Mouse (Mus musculus) layer of hippocampus, adult 2 months (tissue): ENCODE measurements around the gene Abcd2. TPM values are rescaled to one million over a fixed set of nuclear protein-coding genes. Genes with fewer than 3 reads are reported as not detected.
A peak's percentile ranks its signal among the peaks of the same experiment; 100 is the strongest.

ENCODE experiments used
- DNase-seq, 2 experiments: peaks; one replicate each; pipeline ENCODE4 v3.0.0; 2022; ENCODE audit warnings: low spot score in 2 of 2
- H3K27ac ChIP-seq: fragments of 200-600 bp; 2 replicates; pipeline ENCODE4 v1.8.1; 2022
- H3K4me3 ChIP-seq: fragments of 200-600 bp; 2 replicates; pipeline ENCODE4 v1.8.1; 2022; ENCODE audit warnings: mild to moderate bottlenecking
- CTCF ChIP-seq: fragments of 200-600 bp; conservative IDR thresholded peaks from 2 replicates; pipeline ENCODE4 v1.8.1; 2022; ENCODE audit warnings: antibody characterized with exemption, mild to moderate bottlenecking, moderate library complexity
- total RNA-seq, 2 experiments: library from RNA; stranded (reverse); gene quantifications; 2 replicates each; pipeline ENCODE4 v1.2.3; 2021

Abcd2 gene
- total RNA-seq, 2 experiments from 2014 or later, result 18.4 to 20.5 TPM

- TF ChIP-seq CTCF, result no peak
- no peak for DNase-seq
- no peak overlapping the region for H3K4me3 ChIP-seq
- H3K27ac ChIP-seq, result no peak overlapping the region
Observed at GRCm38 (mm10) chr15:91108102-91108659, 83.4 kb downstream of the Abcd2 start.

GRCm38 (mm10) chr15:91104934-91105333, 86.7 kb downstream of the Abcd2 start:
- Histone ChIP-seq H3K27ac (no peak overlapping the region), H3K4me3 (no peak overlapping the region)
- TF ChIP-seq CTCF, result no peak; the same call in none of the 2 replicates
- DNase-seq, result peak in 1 of 2 experiments; percentile 28

DNA sequence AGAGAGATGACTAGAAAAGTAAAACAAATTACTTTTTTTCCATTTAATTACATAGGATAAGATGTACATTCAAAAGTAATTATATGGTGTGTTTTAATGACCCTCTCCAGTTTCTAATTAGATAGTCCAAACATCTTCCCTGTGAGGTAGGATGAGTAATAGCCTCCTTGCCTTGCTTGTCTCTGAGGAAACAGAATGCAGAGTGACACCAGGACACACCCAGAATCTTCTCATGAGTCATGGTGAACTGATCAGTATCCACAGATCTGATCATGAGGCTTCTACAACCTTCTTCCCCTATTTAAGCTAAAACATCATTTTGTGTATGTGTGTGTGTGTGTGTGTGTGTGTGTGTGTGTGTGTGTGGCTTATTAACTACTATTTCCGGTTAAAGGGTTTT, 87.3 kb downstream of the Abcd2 start:
- Histone ChIP-seq H3K27ac (no peak overlapping the region), H3K4me3 (no peak overlapping the region)
- DNase-seq, result no peak
- TF ChIP-seq CTCF, result no peak

DNA sequence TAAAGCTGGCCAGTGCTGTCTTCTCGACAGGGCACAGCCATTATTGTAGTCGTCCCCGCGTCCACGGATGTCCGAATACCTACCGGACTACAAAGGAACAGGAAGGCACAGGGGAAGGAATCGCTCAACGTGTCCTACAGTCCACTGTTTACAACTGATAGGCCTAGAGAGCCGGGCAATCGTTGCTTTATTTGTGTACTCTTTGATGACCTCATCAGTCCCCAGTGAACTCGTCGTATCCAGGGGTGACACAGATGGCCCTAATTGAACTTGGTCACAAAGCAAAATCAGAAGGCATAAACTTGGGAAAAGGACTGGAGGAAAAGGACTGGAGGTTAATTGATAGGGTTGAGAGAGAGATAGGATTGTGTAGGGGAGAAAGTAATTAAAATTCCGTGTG, 87.8 kb downstream of the Abcd2 start:
- no peak overlapping the region for H3K27ac ChIP-seq
- DNase-seq, result no peak
- no peak overlapping the region for H3K4me3 ChIP-seq
- TF ChIP-seq CTCF, result no peak

DNA sequence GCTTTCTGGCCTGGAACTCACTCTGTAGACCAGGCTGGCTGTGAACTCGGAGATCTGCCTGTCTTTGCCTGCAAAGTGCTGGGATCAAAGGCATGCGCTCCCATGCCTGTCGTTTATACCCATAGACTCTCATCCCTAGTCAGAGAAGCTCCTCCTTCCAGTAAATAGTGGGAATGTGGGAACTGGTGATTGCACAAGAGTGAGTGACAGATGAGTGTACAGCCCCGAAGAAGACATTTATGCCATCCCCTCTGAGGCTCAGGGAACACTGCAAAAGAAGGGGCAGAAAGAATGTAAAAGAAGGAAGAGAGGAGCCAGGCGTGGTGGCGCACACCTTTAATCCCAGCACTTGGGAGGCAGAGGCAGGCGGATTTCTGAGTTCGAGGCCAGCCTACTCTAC, 88.3 kb downstream of the Abcd2 start:
- Histone ChIP-seq H3K27ac (no peak overlapping the region), H3K4me3 (no peak overlapping the region)
- TF ChIP-seq CTCF, result no peak
- no peak for DNase-seq

GRCm38 (mm10) chr15:91096606-91097005, 95.0 kb downstream of the Abcd2 start:
- H3K27ac ChIP-seq, result no peak overlapping the region
- no peak for DNase-seq
- H3K4me3 ChIP-seq, result no peak overlapping the region
- TF ChIP-seq CTCF, result no peak

Other genes with a start within 250 kb of the Abcd2 start
- 100 to 1,000 TPM; 126 to 130 TPM for gene Kif21a, start 141.9 kb downstream of the Abcd2 start, total RNA-seq
- gene CN725425, start 7.7 kb upstream of the Abcd2 start, total RNA-seq, result under 1 TPM in 1 of 2 experiments, not detected in 1; 0.25 TPM